Mouse (Mus musculus): ENCODE measurements at regions not wholly inside any gene's neighbourhood (a gene's known extent, or its start where the extent isn't known, plus 50 kb on each side); places are given as distances from the start of the nearest gene placed in this dataset.
A peak's percentile ranks its signal among the peaks of the same experiment; 100 is the strongest.

- Histone ChIP-seq H3K4me3 (ENCODE audit: low read depth, low read length) (no peak overlapping the region), H3K27me3 (ENCODE audit: insufficient read depth, low read length) (no peaks in the 10 kb centered on the region), H3K4me2 (ENCODE audit: low read depth, low read length) (no peak overlapping the region), H3K27ac (ENCODE audit: low read depth) (no peak overlapping the region), H3K9me3 (ENCODE audit: low read length) (no peaks in the 10 kb centered on the region), H3K9ac (replicated peaks) (no peak overlapping the region), H3K36me3 (replicated peaks; ENCODE audit: insufficient read depth, low read length) (no peaks in the 10 kb centered on the region), H3K4me1 (ENCODE audit: insufficient read depth) (no peaks in the 10 kb centered on the region)
- ATAC-seq (no peak), DNase-seq (no peak)
- WGBS (ENCODE audit: insufficient replicate concordance), result 82% methylated on average over 5 of the region's 5 CpGs
- TF ChIP-seq EP300 (IDR thresholded peaks at IDR 0.05; ENCODE audit: low read depth) (no peak), CTCF (IDR thresholded peaks at IDR 0.05; ENCODE audit: low read depth) (no peak)
These were observed 79.6 kb upstream of the Megf9 start for GRCm38 (mm10) chr4:70614411-70614810.

- H3K27ac ChIP-seq (ENCODE audit: low read depth), result no peak overlapping the region
- no peak for DNase-seq
- H3K27me3 ChIP-seq (ENCODE audit: insufficient read depth, low read length), result no peaks in the 10 kb centered on the region
- H3K36me3 ChIP-seq (replicated peaks; ENCODE audit: insufficient read depth, low read length), result no peaks in the 10 kb centered on the region
- ATAC-seq, result no peak
- H3K4me2 ChIP-seq (ENCODE audit: low read depth, low read length), result no peak overlapping the region
- no peak overlapping the region for H3K4me3 ChIP-seq (ENCODE audit: low read depth, low read length)
- no peaks in the 10 kb centered on the region for H3K9me3 ChIP-seq (ENCODE audit: low read length)
- H3K4me1 ChIP-seq (ENCODE audit: insufficient read depth), result no peaks in the 10 kb centered on the region
- no peak overlapping the region for H3K9ac ChIP-seq (replicated peaks)
- 21% methylated on average over 3 of the region's 3 CpGs for WGBS (ENCODE audit: insufficient replicate concordance)
- no peak for TF ChIP-seq EP300 (IDR thresholded peaks at IDR 0.05; ENCODE audit: low read depth)
- TF ChIP-seq CTCF (IDR thresholded peaks at IDR 0.05; ENCODE audit: low read depth), result peak; percentile 61
These were observed 68.5 kb upstream of the Megf9 start for GRCm38 (mm10) chr4:70603209-70603852.

GRCm38 (mm10) chr4:70601301-70601700 lies 66.5 kb upstream of the Megf9 start:
- Histone ChIP-seq H3K27me3 (ENCODE audit: insufficient read depth, low read length) (no peaks in the 10 kb centered on the region), H3K36me3 (replicated peaks; ENCODE audit: insufficient read depth, low read length) (no peaks in the 10 kb centered on the region), H3K4me2 (ENCODE audit: low read depth, low read length) (no peak overlapping the region), H3K4me1 (ENCODE audit: insufficient read depth) (no peaks in the 10 kb centered on the region), H3K4me3 (ENCODE audit: low read depth, low read length) (no peak overlapping the region), H3K27ac (ENCODE audit: low read depth) (no peak overlapping the region), H3K9me3 (ENCODE audit: low read length) (no peaks in the 10 kb centered on the region), H3K9ac (replicated peaks) (no peak overlapping the region)
- 2% methylated on average over 4 of the region's 4 CpGs for WGBS (ENCODE audit: insufficient replicate concordance)
- peak; percentile 81 for TF ChIP-seq CTCF (IDR thresholded peaks at IDR 0.05; ENCODE audit: low read depth)
- TF ChIP-seq EP300 (IDR thresholded peaks at IDR 0.05; ENCODE audit: low read depth), result no peak
- ATAC-seq (0 out of 2 replicates have a peak, but pooled peaks have one; percentile 44), DNase-seq (no peak)
